In genomic region chr7:82851670-82852069, GRCm38 (mm10) we compare ENCODE assay signal across 27 mouse cellular contexts. TPM values are rescaled to one million over a fixed set of nuclear protein-coding genes. Genes with fewer than 3 reads are reported as not detected.
DNase-seq lines count a peak whose midpoint lies in the region; ATAC-seq lines count a peak whose summit lies in the region.
"Had no signal": no experiment of that assay in that cellular context is flagged by ENCODE, and none has a peak within 500 bp of the region (broad histone marks: within the 10 kb centered on the region; RNA-seq: fewer than 3 reads in every experiment).

No protein-coding gene starts in this region.

- H3K9ac ChIP-seq in midbrain, embryonic 11.5 days (ENCODE audit: low read length): no peak overlapping the region
- no peak overlapping the region for H3K9ac ChIP-seq in intestine, embryonic 16.5 days (ENCODE audit: low read depth, low read length)
- H3K9ac ChIP-seq: embryonic facial prominence, embryonic 12.5 days; forebrain, embryonic 13.5 days; forebrain, embryonic 15.5 days; forebrain, postnatal 0 days had no signal

- H3K9me3 ChIP-seq in midbrain, embryonic 11.5 days (ENCODE audit: control insufficient read depth, low read length): no peaks in the 10 kb centered on the region
- no peaks in the 10 kb centered on the region for H3K9me3 ChIP-seq in intestine, embryonic 16.5 days (ENCODE audit: control insufficient read depth, low read length)
- H3K9me3 ChIP-seq: embryonic facial prominence, embryonic 10.5 days; embryonic facial prominence, embryonic 12.5 days; forebrain, embryonic 13.5 days; forebrain, embryonic 15.5 days; G1E had no signal

- no peak overlapping the region for H3K4me2 ChIP-seq in midbrain, embryonic 11.5 days
- no peak overlapping the region for H3K4me2 ChIP-seq in intestine, embryonic 16.5 days (ENCODE audit: low read depth, low read length)
- H3K4me2 ChIP-seq: embryonic facial prominence, embryonic 12.5 days; forebrain, embryonic 13.5 days; forebrain, embryonic 15.5 days had no signal

- no peaks in the 10 kb centered on the region for H3K36me3 ChIP-seq in midbrain, embryonic 11.5 days (ENCODE audit: control insufficient read depth, insufficient read depth, low read length)
- H3K36me3 ChIP-seq in intestine, embryonic 16.5 days (ENCODE audit: control insufficient read depth, insufficient read depth, low read length): no peaks in the 10 kb centered on the region
- H3K36me3 ChIP-seq: embryonic facial prominence, embryonic 10.5 days; embryonic facial prominence, embryonic 12.5 days; forebrain, embryonic 15.5 days; G1E had no signal

- H3K4me3 ChIP-seq in midbrain, embryonic 11.5 days (ENCODE audit: low read depth, low read length): no peak overlapping the region
- H3K4me3 ChIP-seq in intestine, embryonic 16.5 days (ENCODE audit: low read length): no peak overlapping the region
- H3K4me3 ChIP-seq: embryonic facial prominence, embryonic 10.5 days; embryonic facial prominence, embryonic 12.5 days; forebrain, embryonic 13.5 days; forebrain, embryonic 15.5 days had no signal

- peak; percentile 68; the same call in 1 of the 2 replicates for ATAC-seq in common myeloid progenitor, adult 5-6 weeks (replicated peaks; ENCODE audit: low read depth, poor library complexity, severe bottlenecking)
- ATAC-seq in hematopoietic stem cell, adult 5-6 weeks (replicated peaks in 1 of 2; ENCODE audit: insufficient read depth in 1 of 2, low FRiP score in 2 of 2, low TSS enrichment in 1 of 2, low read depth in 1 of 2, poor library complexity in 2 of 2, severe bottlenecking in 2 of 2): peak; percentile 14 to 24; a peak in 1 of 4 replicates
- ATAC-seq in megakaryocyte progenitor cell, adult 5-6 weeks (replicated peaks; ENCODE audit: poor library complexity): peak; percentile 65
- no peak for ATAC-seq in midbrain, embryonic 11.5 days (ENCODE audit: low FRiP score)
- ATAC-seq in intestine, embryonic 16.5 days: no peak
- ATAC-seq: activated CD4-positive, CD25-positive, alpha-beta regulatory T cell, adult 4 months; CD4-positive, CD25-positive, alpha-beta regulatory T cell, adult 4 months; forebrain, embryonic 13.5 days; forebrain, embryonic 15.5 days; forebrain, postnatal 0 days; Patski had no signal

- WGBS in midbrain, embryonic 11.5 days: 95% methylated on average over 4 of the region's 4 CpGs
- 83% methylated on average over 4 of the region's 4 CpGs for WGBS in intestine, embryonic 16.5 days

- DNase-seq in 416B (ENCODE audit: low read depth): peak; percentile 41
- no peak for DNase-seq in midbrain, embryonic 11.5 days (ENCODE audit: low spot score, missing footprints)
- DNase-seq in thymus, postnatal 14 days: no peak
- DNase-seq: adrenal gland, adult 2 months; adrenal gland, postnatal 10 days; adrenal gland, postnatal 25 days; B cell, adult 2 months; cerebellum, adult 11 months; cerebellum, adult 18-20 months; cerebellum, adult 8-10 months; cerebellum, adult 9-11 months; cerebellum, postnatal 14 days; cerebellum, postnatal 36 days; forebrain, postnatal 0 days had no signal

- no peaks in the 10 kb centered on the region for H3K27me3 ChIP-seq in midbrain, embryonic 11.5 days (ENCODE audit: control insufficient read depth, insufficient read depth, low read length)
- no peaks in the 10 kb centered on the region for H3K27me3 ChIP-seq in intestine, embryonic 16.5 days (replicated peaks; ENCODE audit: control insufficient read depth, insufficient read depth, low read length)
- H3K27me3 ChIP-seq: CH12.LX; embryonic facial prominence, embryonic 12.5 days; forebrain, embryonic 13.5 days; forebrain, embryonic 15.5 days; Patski had no signal

- 0 out of 2 replicates have a peak, but pooled peaks cover 2% of the 10 kb centered on the region for H3K4me1 ChIP-seq in midbrain, embryonic 11.5 days (ENCODE audit: control insufficient read depth, insufficient read depth, low read length)
- peaks cover 16% of the 10 kb centered on the region for H3K4me1 ChIP-seq in intestine, embryonic 16.5 days (ENCODE audit: control insufficient read depth, insufficient read depth, low read length)

- H3K27ac ChIP-seq in midbrain, embryonic 11.5 days (ENCODE audit: low read depth, low read length): no peak overlapping the region
- H3K27ac ChIP-seq in intestine, embryonic 16.5 days (ENCODE audit: low read length): no peak overlapping the region
- H3K27ac ChIP-seq: embryonic facial prominence, embryonic 10.5 days; embryonic facial prominence, embryonic 12.5 days; forebrain, embryonic 13.5 days; forebrain, embryonic 15.5 days had no signal

RNA-seq across cellular contexts. Expression of gene Mex3b, which starts 15.5 kb away (rescaled TPM):
- 10.4 and 11.0 TPM in 2 replicates for total RNA-seq in common myeloid progenitor, adult 5-6 weeks (2017)
- total RNA-seq in hematopoietic stem cell, adult 5-6 weeks (2017): 10.7 and 11.7 TPM in 2 replicates
- 3.7 and 4.5 TPM in 2 replicates for total RNA-seq in megakaryocyte progenitor cell, adult 5-6 weeks (2015)
- total RNA-seq in megakaryocyte progenitor cell, adult 5-6 weeks (2017): 2.2 and 4.7 TPM in 2 replicates
- polyA plus RNA-seq in midbrain, embryonic 11.5 days (2014; fragmentation: Nextera tagmentation; extraction: Ambion mirVana): 31.6 and 35.5 TPM in 2 replicates
- 4.8 TPM in 2 replicates for polyA plus RNA-seq in intestine, embryonic 16.5 days (2015; fragmentation: Nextera tagmentation; extraction: Ambion mirVana)

Comparison
In these comparisons a context has a peak if more than half of its experiments do, and no peak if none do; other contexts are left out.
1. ATAC-seq: peak in common myeloid progenitor, adult 5-6 weeks (single experiment), hematopoietic stem cell, adult 5-6 weeks (2 of 2) and megakaryocyte progenitor cell, adult 5-6 weeks (single experiment); none in midbrain, embryonic 11.5 days (single experiment) and intestine, embryonic 16.5 days (single experiment).